Mouse (Mus musculus) neural tube, embryonic 11.5 days (tissue): ENCODE results near the gene Ppp1r35. TPM values are rescaled to one million over a fixed set of nuclear protein-coding genes. Genes with fewer than 3 reads are reported as not detected.

Source experiments
- ATAC-seq: fragments of 200-750 bp; cut with Nextera tagmentation; 2 replicates; pipeline ENCODE4 v1.8.0; 2017; ENCODE audit warnings: moderate number of reproducible peaks, mild to moderate bottlenecking, moderate TSS enrichment, moderate library complexity; ENCODE audit not compliant: insufficient read depth, low FRiP score, low TSS enrichment
- DNase-seq: peaks from one replicate; pipeline ENCODE4 v3.0.0-alpha.2; 2015; ENCODE audit warnings: low spot score
- H3K27ac ChIP-seq: fragments of 300-500 bp; sonication (generic); 2 replicates; pipeline ENCODE4 v1.5.1; 2014; ENCODE audit warnings: low read depth, mild to moderate bottlenecking, low read length
- H3K27me3 ChIP-seq: fragments of 300-500 bp; sonication (generic); 2 replicates; pipeline ENCODE4 v1.6.1; 2014; ENCODE audit warnings: mild to moderate bottlenecking, low read length, mixed read lengths; ENCODE audit not compliant: control insufficient read depth, insufficient read depth
- H3K36me3 ChIP-seq: fragments of 300-500 bp; sonication (generic); 2 replicates; pipeline ENCODE4 v1.6.1; 2014; ENCODE audit warnings: mild to moderate bottlenecking, low read length, moderate library complexity, mixed read lengths; ENCODE audit not compliant: control insufficient read depth, insufficient read depth
- H3K4me1 ChIP-seq: fragments of 300-500 bp; sonication (generic); 2 replicates; pipeline ENCODE4 v1.6.1; 2014; ENCODE audit warnings: low read length, mixed read lengths; ENCODE audit not compliant: control insufficient read depth, insufficient read depth
- H3K4me2 ChIP-seq: fragments of 300-500 bp; sonication (generic); 2 replicates; pipeline ENCODE4 v1.6.1; 2014; ENCODE audit warnings: low read depth, mild to moderate bottlenecking, moderate library complexity
- H3K4me3 ChIP-seq: fragments of 300-500 bp; sonication (generic); 2 replicates; pipeline ENCODE4 v1.5.1; 2014; ENCODE audit warnings: low read depth, low read length
- H3K9ac ChIP-seq: fragments of 300-500 bp; sonication (generic); 2 replicates; pipeline ENCODE4 v1.6.1; 2014; ENCODE audit warnings: mild to moderate bottlenecking, low read length
- H3K9me3 ChIP-seq: fragments of 300-500 bp; sonication (generic); 2 replicates; pipeline ENCODE4 v1.6.1; 2016; ENCODE audit warnings: low read length; ENCODE audit not compliant: control insufficient read depth
- WGBS: fragments of 180-500 bp; shearing (Covaris S2); extraction: QIAGEN DNeasy Blood & Tissue Kit; methylation state at CpG from one replicate; pipeline ENCODE4 v1.1.7; 2014; 5-methylcytosine and 5-hydroxymethylcytosine counted together
- polyA plus RNA-seq: library from polyadenylated mRNA; unstranded; fragments of >200 nt; fragmentation: Nextera tagmentation; extraction: Ambion mirVana; gene quantifications from 2 replicates; pipeline ENCODE4 v1.2.1, GENCODE M21; 2014

Ppp1r35 gene
- polyA plus RNA-seq, 1 experiment from 2014 or later: 71.1 TPM

DNA sequence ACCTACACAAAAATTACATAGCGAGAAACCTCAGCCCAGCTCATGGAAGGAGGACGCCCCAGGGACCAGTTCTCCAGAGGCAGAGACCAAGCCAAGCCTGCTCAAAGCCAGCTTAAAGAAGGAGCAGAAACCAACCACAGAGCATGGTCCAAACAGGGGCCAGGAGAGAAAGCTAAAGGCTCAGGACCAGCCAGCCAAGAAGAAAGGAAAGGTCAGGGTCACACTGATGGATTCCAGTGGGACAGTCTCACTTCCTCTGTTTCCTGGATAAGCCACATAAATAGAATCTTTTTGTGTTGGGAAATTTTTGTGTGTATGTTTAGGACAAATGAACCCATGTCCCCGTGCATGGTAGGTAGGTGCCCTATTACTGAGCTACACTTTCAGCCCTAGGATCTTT is 18.0 kb downstream of the Ppp1r35 start:
- Histone ChIP-seq H3K27ac (no peak overlapping the region), H3K4me1 (no peaks in the 10 kb centered on the region), H3K9me3 (no peaks in the 10 kb centered on the region), H3K4me3 (no peak overlapping the region), H3K36me3 (no peaks in the 10 kb centered on the region), H3K27me3 (no peaks in the 10 kb centered on the region), H3K4me2 (no peak overlapping the region), H3K9ac (no peak overlapping the region)
- 81% methylated on average over 3 of the region's 3 CpGs for WGBS
- ATAC-seq (no peak), DNase-seq (no peak)

DNA sequence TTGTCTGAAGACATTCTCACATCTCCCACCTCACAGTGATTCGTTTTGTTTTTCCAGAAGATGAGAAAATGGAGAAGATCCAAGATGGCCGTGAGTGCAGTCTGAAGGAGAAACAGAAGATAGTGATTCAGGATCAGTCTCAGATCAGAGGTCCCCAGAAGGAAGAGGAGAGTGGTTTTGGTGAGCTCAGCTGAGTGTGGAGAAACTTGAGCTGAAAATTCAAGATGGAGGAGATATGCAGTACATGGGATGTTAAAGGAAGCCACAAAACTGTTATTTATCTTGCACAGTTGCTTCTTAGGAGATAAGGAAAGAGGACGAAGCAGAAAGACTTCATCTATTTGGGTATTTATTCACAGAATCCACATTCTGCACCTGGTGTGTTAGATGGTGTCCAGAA is 22.3 kb downstream of the Ppp1r35 start:
- H3K9ac ChIP-seq: no peak overlapping the region
- no peak overlapping the region for H3K27ac ChIP-seq
- no peaks in the 10 kb centered on the region for H3K27me3 ChIP-seq
- no peak for DNase-seq
- H3K4me1 ChIP-seq: no peaks in the 10 kb centered on the region
- H3K36me3 ChIP-seq: no peaks in the 10 kb centered on the region
- H3K4me2 ChIP-seq: no peak overlapping the region
- ATAC-seq: no peak
- H3K9me3 ChIP-seq: no peaks in the 10 kb centered on the region
- 87% methylated on average over 3 of the region's 3 CpGs for WGBS
- no peak overlapping the region for H3K4me3 ChIP-seq

DNA sequence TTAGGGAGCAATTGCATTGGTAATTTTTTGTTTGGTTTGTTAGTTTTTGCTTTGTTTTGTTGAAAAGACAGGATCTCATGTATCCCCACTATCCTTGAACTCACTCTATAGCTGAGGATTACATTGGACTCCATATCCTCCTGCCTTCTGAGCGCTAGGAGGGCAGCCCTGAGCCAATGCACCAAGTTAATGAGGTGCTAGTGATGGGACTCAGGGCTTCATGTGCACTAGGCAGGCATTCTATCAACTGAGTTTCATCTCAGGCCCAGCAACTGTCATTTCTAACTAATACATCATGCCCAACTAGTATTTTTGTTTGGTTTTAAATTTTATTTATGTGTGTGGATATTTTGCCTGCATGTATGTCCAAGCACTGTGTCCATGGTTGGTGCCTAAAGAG is 27.5 kb downstream of the Ppp1r35 start:
- H3K4me3 ChIP-seq: no peak overlapping the region
- no peak overlapping the region for H3K27ac ChIP-seq
- DNase-seq (no peak), ATAC-seq (no peak)
- no peaks in the 10 kb centered on the region for H3K4me1 ChIP-seq
- H3K9ac ChIP-seq: no peak overlapping the region
- no peaks in the 10 kb centered on the region for H3K9me3 ChIP-seq
- 67% methylated on average over 1 of the region's 1 CpGs for WGBS
- no peaks in the 10 kb centered on the region for H3K27me3 ChIP-seq
- H3K4me2 ChIP-seq: no peak overlapping the region
- no peaks in the 10 kb centered on the region for H3K36me3 ChIP-seq

DNA sequence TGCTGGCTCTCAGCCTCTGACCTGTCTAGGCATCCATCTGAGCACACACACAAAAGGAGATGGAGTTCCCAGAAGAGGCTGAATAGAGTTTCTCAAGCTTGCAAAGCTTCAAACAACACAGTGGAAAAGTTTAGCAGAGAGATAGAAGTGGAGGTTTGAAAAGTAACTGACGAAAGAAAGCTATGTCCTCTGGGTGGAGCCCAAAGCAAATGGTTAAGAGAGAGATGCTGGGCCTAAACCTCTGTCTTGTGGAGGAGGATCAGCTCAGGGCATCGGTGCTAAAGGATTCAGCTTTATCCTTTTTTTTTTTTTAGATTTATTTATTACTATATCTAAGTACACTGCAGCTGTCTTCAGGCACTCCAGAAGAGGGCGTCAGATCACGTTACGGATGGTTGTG is 29.7 kb downstream of the Ppp1r35 start:
- DNase-seq (no peak), ATAC-seq (no peak)
- H3K36me3 ChIP-seq: no peaks in the 10 kb centered on the region
- no peaks in the 10 kb centered on the region for H3K9me3 ChIP-seq
- 96% methylated on average over 5 of the region's 5 CpGs for WGBS
- H3K4me3 ChIP-seq: no peak overlapping the region
- H3K9ac ChIP-seq: no peak overlapping the region
- H3K27ac ChIP-seq: no peak overlapping the region
- no peak overlapping the region for H3K4me2 ChIP-seq
- no peaks in the 10 kb centered on the region for H3K27me3 ChIP-seq
- H3K4me1 ChIP-seq: no peaks in the 10 kb centered on the region

DNA sequence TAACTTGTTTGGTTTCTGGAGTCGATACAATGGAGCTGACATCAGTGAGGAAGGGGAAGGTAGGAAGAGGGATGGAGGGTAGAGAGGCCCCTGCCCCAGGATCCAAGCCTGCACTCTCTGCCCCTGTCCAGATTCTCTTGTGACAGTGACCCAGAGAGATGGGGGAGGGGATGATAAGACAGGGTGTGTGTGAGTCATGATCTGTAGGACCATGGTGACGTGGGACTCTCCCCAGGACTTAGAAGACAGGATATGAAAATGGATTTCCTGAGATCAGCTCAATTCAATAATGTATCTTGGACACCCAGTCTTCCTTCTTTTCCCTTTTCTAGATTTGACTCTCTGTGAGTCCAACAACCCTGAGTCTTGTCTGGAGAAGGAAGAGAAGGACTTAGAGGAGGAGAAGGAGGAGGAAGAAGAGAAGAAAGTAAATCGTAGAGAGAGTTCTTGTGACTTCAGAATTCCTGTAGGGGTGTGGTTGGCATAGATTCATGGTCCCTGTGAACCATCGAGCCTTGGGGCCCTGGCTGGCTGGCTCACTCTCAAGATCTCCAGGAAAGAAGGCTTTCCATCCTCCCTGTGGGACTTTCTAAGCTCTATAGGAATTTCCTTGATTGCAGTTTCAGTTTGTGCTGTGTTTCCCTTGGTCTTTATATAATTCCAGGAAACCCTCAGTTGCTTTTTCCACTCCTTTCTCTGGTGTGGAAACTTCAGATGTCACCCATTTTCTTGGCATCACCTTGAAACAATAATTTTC is 39.0 kb downstream of the Ppp1r35 start:
- ATAC-seq (no peak), DNase-seq (no peak)
- Histone ChIP-seq H3K27me3 (no peaks in the 10 kb centered on the region), H3K4me2 (no peak overlapping the region), H3K36me3 (no peaks in the 10 kb centered on the region), H3K9me3 (no peaks in the 10 kb centered on the region), H3K27ac (no peak overlapping the region), H3K9ac (no peak overlapping the region), H3K4me1 (no peaks in the 10 kb centered on the region), H3K4me3 (no peak overlapping the region)
- 63% methylated on average over 4 of the region's 4 CpGs for WGBS

DNA sequence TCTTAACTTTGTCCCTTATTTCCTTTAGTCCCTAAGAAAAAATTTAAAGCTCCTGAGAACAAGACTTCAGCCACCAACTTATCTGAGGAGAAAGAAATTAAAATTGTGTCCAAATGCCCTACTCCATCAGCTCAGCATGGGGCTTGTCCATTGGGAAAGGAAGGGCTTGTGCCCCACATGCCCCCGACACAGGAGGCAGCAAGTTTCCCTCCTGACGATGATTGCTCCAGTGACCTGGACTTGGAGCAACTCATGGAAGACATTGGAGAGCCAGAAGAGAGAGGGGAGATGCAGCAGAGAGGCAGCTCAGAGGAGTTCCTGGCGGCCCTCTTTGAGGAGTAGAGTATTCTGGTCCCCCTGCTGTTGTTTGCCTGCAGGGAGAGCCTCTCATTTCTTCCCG is 43.5 kb downstream of the Ppp1r35 start:
- Histone ChIP-seq H3K4me1 (no peaks in the 10 kb centered on the region), H3K27ac (no peak overlapping the region), H3K9me3 (no peaks in the 10 kb centered on the region), H3K36me3 (no peaks in the 10 kb centered on the region), H3K4me2 (no peak overlapping the region), H3K9ac (no peak overlapping the region), H3K27me3 (no peaks in the 10 kb centered on the region), H3K4me3 (no peak overlapping the region)
- ATAC-seq: no peak
- 63% methylated on average over 4 of the region's 4 CpGs for WGBS
- DNase-seq: no peak

DNA sequence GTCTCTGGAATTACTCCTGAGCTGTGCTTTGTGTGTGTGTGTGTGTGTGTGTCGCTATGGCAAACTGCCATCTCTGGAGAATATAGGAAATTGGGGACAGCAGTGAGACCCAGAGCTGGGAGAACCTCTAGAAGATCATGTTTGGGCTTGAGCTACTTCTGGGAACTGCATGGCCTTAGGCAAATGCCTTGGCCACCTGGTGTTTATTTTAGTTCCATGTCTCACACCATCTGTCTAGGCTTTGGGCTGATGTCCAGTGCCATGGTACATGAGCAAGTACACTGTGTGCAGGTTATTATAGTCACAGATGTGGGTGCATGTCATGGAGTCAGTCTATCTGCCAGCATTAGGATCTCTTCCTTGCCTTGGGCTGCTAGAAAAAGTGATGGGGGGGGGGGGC is 44.0 kb downstream of the Ppp1r35 start:
- no peak for DNase-seq
- 76% methylated on average over 1 of the region's 1 CpGs for WGBS
- no peaks in the 10 kb centered on the region for H3K4me1 ChIP-seq
- H3K9me3 ChIP-seq: no peaks in the 10 kb centered on the region
- ATAC-seq: no peak
- no peak overlapping the region for H3K27ac ChIP-seq
- no peak overlapping the region for H3K9ac ChIP-seq
- H3K27me3 ChIP-seq: no peaks in the 10 kb centered on the region
- no peak overlapping the region for H3K4me2 ChIP-seq
- H3K36me3 ChIP-seq: no peaks in the 10 kb centered on the region
- H3K4me3 ChIP-seq: no peak overlapping the region

DNA sequence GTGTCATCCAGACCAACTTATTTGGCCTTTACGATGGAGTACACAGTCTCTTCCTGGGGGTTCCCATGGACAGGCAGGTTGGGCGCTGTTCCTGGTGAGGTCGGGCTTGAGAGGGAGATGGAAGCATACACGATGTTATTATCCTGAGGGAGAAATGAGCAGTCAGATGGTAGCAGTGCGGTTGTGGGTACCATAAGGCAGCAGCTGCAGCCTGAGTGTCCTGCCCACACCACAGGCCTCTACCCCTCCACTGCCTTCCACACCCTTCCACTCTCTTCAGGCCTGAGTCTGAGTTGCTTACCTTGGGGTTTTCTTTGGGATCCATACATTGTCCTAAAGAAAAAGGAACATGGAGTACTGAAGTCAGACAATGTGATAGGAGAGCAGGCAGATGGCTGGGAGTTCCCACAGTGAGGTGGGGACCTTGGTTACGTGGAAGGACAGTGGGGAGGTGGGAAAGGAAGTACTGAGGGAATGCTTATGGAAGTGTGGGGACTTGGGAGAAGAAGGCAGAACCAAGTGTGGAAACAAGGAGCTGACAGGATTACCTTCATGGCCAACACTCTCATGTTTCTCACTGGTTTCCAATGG is 44.9 kb downstream of the Ppp1r35 start:
- ATAC-seq: no peak
- H3K27ac ChIP-seq: no peak overlapping the region
- no peak overlapping the region for H3K9ac ChIP-seq
- H3K4me3 ChIP-seq: no peak overlapping the region
- no peaks in the 10 kb centered on the region for H3K9me3 ChIP-seq
- no peaks in the 10 kb centered on the region for H3K4me1 ChIP-seq
- WGBS: 90% methylated on average over 6 of the region's 6 CpGs
- H3K27me3 ChIP-seq: no peaks in the 10 kb centered on the region
- no peak overlapping the region for H3K4me2 ChIP-seq
- no peaks in the 10 kb centered on the region for H3K36me3 ChIP-seq
- DNase-seq: no peak

DNA sequence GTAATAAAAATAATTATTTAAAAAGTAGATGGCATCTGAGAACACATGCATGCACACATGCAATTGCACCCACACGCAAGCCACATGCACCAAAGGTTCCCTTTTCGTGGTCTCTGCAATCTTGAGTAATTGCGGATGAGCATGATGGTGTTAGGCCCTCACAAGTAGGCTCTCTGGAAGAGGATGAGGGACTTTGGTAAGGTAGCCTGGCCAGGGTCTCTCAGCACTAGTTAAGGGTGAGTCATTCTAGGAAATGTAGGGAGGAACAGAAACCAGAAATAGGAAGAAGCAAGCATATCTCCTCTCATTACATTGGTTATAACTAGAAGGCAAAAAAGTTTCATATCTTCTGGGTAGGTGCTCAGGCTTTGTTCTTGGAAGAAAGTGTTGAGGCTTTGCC is 46.4 kb downstream of the Ppp1r35 start:
- ATAC-seq: no peak
- no peak overlapping the region for H3K27ac ChIP-seq
- no peaks in the 10 kb centered on the region for H3K9me3 ChIP-seq
- H3K4me3 ChIP-seq: no peak overlapping the region
- no peaks in the 10 kb centered on the region for H3K4me1 ChIP-seq
- DNase-seq: no peak
- WGBS: 87% methylated on average over 3 of the region's 3 CpGs
- H3K4me2 ChIP-seq: no peak overlapping the region
- H3K36me3 ChIP-seq: no peaks in the 10 kb centered on the region
- no peak overlapping the region for H3K9ac ChIP-seq
- no peaks in the 10 kb centered on the region for H3K27me3 ChIP-seq
